Mouse (Mus musculus): ENCODE results near the gene Iqschfp.

Iqschfp gene

DNA sequence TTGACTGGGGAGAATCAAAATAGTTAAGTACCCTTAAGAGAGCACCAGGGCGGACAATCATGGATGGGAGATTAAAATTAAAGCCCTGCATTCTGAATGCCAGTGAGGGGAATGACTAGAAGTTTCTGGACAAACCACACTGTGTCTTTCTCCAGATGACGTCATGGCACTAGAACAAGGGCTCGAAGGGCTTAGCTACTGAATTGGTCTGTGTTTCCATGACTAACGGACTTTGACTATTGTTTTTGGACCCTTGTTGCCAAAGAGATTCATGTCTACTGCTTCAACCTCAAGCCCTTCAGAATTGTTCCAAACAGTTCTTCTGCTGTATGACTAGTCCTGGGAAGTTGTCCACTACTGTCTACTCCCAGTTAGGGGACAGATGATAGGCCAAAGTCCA lies 639.9 kb downstream of the Iqschfp start:
- no peak for DNase-seq (ENCODE audit: low spot score)

- no peak for DNase-seq (ENCODE audit: low spot score)
Observed at GRCm38 (mm10) chr3:68534571-68535051, 642.6 kb downstream of the Iqschfp start.

- DNase-seq (ENCODE audit: low spot score), result no peak
Observed at GRCm38 (mm10) chr3:68535160-68535728, 643.2 kb downstream of the Iqschfp start.

- no peak for DNase-seq (ENCODE audit: low spot score)
Observed at GRCm38 (mm10) chr3:68536071-68536470, 644.0 kb downstream of the Iqschfp start.

- DNase-seq (ENCODE audit: low spot score), result no peak
Observed at GRCm38 (mm10) chr3:68541688-68542087, 649.7 kb downstream of the Iqschfp start.

DNA sequence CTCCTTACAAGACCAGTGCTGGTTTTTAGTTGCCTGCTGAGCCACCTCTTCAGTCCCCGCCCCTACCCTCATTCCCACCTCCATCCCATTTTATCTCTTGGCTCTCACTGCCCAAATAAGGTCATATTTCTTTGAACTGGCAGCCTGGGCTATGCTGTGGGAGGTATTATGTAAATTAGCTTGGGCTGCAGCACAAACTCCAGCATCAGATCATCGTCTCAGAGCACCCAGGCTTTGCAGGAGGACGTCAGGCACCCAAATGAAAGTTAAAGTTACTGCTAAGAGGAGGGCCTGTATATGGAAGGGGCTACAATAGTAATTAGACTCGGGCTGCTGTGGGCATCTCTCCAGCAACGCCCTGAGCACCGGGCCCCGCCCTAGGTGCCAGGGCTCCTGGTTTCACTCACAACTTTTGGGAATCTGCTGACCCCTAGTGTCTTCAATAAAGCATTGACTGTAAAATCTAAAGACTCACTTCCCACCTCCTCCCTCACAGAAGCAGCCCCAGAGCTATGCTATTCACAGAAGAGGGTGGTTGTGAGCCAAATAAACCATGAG lies 651.0 kb downstream of the Iqschfp start:
- DNase-seq (ENCODE audit: low spot score), result peak; percentile 63

DNA sequence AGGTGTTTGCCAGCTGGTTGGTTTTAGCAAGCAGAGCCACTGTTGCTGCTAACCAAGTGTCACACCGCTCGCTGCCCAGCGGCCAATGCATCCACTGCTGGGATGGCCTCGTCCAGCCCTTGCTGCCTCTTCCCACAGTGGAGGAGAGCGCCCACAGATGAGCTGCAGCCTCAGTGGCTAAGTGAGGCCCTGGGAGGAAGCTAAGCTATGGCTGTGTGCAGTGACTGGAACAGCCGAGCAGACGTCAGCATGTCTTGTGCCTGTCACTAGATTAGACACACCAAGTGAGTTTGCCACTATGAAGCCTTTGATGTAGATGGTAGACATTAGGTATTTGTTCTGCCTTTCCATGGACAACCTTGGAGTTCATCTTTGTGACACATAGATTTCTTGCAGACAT lies 652.8 kb downstream of the Iqschfp start:
- DNase-seq (ENCODE audit: low spot score), result no peak

DNA sequence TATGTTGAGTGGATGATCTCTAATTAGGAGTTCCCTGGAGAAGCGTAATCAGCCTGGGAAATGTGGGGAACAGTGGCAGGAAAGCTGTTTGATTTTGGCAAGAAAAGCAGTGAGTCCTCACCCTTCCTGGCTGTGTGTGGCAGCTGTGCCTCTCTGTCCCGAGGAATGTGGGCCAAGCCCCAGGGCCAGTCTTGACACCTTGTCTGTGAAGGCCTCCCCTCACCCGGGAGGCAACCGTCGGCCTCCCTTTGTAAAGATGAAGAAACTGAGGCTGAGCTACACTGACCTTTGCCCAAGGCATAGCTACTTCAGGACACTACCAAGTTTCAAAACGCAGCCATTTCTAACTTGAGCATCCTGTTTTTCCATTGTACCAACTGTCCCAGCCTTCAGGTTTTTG lies 653.9 kb downstream of the Iqschfp start:
- DNase-seq (ENCODE audit: low spot score), result no peak

- DNase-seq (ENCODE audit: low spot score), result no peak
Observed at GRCm38 (mm10) chr3:68555087-68555662, 663.1 kb downstream of the Iqschfp start.

DNA sequence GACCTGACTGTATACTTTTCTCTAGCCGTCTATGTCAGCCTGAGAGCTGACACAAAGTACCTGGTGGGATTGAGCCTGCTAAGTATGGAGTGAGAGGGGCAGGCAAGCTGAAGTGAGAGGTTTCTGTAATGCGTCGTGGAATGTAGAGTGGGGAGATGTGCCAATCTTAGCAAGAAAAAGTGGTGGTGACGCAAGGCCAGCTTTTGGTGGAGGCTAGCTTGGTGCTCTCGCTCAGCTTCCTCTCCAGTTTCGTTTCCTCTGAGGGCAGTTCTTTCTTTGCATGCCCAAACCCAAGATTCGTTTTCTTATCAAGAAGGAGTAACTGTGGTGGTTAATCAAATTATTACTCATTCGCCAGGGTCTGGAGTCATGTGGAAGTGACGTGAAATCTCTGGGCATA lies 664.9 kb downstream of the Iqschfp start:
- no peak for DNase-seq (ENCODE audit: low spot score)

DNA sequence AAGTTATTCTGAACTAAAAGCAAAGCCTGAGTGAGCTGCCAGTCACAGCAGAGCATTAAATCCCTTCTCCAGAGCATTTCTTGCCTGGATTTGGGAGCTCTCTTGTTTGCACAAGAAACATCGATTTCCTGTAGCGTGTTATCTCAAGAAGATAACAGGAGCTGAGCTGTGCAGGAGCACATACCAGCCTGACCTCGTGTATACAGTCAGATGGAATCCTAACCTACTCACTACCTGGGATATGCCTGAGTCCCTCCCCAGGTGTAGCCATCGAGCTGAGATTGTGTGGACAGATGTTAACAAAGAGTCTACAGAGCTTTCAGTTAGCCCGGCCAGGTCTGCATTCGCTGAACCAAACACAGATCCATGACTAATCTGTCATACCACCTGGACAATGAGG lies 666.7 kb downstream of the Iqschfp start:
- DNase-seq (ENCODE audit: low spot score), result no peak

DNA sequence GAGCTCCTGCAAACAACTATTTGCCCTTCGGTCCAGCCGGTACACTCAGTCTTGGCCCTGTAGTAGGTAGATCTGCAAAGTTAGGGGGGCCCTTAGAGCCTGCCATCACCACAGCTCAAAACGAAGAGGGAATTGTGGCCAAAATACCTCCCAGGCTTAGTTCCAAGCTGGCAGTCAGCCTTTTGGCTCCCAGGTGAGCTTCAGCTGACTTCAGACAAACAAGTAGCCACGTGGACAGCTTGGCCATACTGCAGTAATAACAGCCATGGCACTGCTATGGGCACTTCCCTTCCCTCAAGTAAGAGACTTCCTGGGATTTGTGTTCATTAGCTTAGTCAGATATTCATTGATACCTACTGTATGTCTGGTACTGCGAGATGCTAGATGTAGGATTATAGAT lies 668.0 kb downstream of the Iqschfp start:
- DNase-seq (ENCODE audit: low spot score), result no peak

DNA sequence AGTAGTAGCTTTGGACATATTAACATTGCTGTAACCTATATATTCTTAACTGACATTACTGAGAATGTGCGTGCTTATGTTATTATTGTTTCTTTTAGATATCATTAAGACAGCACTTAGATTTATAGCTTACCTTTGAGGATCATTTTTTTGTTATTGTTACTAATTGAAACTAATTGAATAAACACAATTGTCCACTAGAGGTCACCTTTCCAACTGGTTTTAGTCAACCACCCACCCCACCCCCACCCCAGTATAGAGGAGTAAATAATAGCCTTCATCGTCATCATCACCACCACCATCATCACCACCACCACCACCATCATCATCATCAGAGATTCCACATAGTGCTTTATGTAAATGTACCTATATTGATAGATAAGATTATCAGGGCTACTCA lies 670.8 kb downstream of the Iqschfp start:
- DNase-seq (ENCODE audit: low spot score), result no peak

DNA sequence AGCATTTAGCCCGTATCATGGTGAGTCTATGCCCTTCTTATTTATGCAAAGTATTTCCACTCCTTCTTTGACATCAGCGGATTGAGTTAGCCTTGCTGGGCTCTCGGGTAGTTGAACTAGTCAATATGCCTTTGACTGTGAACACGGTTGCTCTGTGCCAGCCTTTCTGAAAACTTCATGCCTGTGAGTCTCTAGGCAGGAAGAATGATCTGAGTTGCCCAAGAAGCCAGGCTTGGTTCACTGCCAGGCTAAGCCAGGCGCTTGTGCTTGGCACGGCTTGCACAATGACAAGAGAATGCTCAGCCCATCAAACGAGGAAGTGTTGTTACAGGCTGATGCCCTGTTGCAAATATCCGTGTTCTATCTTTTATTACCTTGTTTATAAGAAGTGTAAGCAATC lies 671.9 kb downstream of the Iqschfp start:
- no peak for DNase-seq (ENCODE audit: low spot score)

DNA sequence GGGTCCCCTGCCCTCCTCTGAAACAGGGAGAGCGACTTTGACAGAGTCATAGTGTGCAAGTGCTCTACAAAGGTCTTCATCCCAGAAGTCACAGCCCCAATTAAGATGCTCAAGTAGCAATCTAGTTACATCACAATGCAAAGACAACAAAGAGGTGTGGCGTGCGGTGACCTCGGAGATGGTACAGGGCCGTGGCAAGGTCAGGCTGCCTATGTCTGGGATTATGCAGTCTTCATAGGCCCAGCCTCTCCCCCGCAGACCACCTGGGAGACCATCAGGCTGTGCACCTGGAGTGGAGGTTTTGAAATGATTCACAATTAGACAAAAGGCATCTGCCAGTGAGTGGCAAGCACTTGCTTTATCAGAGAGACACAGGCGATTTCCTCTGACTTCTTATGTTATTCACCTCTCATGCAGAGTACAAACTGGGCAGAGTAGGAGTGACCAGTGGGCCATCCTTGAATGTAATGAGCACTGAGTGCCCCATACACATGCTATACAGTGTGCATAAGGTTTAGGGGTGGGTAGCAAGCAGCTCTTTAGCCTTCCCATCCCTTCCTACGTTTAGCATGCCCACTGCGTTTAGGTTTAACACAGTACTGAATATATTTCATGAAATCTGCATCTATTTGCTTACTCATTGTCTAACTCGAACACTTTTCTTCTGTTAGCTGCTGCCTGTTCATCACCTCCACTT lies 673.1 kb downstream of the Iqschfp start:
- DNase-seq (ENCODE audit: low spot score), result no peak

DNA sequence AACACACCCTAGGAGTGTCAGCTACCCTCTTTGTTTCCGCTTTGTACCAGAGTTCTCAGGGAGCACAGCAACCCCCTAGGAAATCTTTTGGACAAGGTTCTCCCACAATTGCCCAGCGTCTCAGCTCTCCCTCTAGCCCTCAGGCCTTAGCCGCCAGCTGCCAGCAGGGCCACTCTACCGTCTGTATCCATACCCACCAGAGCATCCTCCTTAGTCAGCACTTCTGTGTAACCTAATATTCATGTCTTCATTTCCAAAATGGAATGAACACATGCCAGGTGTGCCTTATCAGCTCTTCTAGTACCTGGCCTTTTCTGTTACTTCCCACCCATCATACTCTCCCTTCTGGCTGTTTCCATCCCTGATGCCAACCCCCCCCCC lies 673.6 kb downstream of the Iqschfp start:
- no peak for DNase-seq (ENCODE audit: low spot score)

DNA sequence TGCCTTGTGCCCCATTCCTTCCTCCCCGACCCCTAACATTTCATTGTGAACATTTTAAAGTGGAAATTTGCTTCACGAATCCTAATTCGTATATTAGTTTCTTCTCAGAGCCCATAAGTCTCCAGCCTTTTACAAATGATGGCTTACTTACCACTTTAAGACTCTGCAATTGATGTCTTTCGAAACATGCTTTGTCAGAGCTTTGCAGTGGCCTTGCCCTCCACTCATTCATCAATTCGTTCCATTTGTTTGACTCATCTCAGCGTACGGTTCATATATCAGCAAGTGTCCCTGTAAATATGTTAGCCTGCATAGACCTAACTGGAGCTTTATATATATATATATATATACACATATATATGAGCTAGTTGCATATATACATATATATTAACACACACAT lies 675.5 kb downstream of the Iqschfp start:
- no peak for DNase-seq (ENCODE audit: low spot score)

GRCm38 (mm10) chr3:68568149-68568548 lies 676.1 kb downstream of the Iqschfp start:
- DNase-seq (ENCODE audit: low spot score), result no peak

- DNase-seq (ENCODE audit: low spot score), result no peak
Observed at GRCm38 (mm10) chr3:68568716-68569115, 676.7 kb downstream of the Iqschfp start.

- no peak for DNase-seq (ENCODE audit: low spot score)
Observed at GRCm38 (mm10) chr3:68570319-68570718, 678.3 kb downstream of the Iqschfp start.

DNA sequence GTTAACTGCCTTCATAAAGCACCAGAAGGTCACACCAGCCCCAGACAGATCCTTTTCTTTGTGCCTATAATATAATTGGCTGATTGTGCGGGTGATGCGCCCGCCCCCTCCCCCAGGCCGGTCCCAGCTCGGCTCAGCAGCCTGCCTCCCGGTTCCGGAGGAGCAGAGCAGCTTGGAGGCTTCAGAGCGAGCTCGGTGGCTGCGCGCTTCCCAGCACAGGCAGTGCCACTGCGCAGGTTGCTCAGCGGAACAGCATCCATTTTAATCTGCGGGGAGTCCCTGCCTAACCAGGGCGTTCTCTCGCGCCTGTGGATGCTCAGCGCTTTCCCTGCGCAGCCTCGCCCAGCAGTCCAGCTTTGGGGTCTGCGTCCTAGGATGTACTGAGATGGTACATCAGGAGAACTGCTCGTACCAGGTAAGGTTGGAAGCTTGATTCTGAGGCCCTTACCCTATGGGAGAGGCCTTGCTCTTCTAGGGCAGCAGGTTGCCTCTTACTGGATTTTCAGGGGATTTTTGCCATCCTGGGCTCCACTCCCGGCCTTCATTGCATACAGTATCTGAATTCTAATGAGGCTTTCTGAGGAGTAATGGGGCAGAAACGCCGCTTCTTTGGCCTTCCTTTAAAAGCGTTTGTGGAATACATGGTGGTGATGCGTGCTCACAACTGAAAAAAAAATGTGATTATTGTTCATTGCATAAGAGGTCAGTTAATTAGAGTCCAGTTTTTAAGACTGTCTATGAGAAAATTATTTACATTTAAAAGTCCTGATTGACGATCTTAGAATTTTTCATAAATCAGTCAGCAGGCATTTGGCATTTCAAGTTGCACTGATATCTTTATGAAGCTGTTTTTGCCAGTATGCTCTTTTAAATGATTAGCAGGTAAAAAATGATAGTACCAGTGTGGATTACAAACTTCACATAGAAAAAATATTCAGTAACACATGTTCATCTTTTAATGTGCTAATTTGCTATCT lies 680.5 kb downstream of the Iqschfp start:
- peak; percentile 77 for DNase-seq (ENCODE audit: low spot score)

DNA sequence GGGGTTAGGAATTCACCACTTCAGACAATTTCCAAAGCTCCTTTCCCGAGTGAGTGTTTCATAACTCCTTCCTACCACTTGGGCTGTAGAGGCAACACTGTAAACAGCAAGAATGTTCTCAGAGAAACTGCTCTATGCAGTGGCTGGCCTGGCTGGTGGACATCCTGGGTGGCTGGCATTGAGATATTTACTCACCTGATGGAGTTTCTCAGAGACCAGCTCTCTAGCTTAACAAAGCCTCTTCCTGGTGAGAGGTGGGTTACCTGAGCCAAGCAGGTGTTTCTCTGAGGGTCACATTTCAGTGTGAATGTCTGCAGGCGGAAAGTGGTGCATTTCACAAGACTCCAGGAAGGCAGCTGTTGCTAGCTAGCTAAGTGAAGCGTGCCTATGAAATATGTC lies 681.2 kb downstream of the Iqschfp start:
- DNase-seq (ENCODE audit: low spot score), result no peak
